Mouse (Mus musculus): ENCODE measurements at regions not wholly inside any gene's neighbourhood (a gene's known extent, or its start where the extent isn't known, plus 50 kb on each side); places are given as distances from the start of the nearest gene placed in this dataset.

GRCm38 (mm10) chr13:6306989-6307917 is 240.7 kb upstream of the Pitrm1 start:
- no peak for TF ChIP-seq POLR2A (IDR thresholded peaks at IDR 0.05; ENCODE audit: borderline replicate concordance, control insufficient read depth, low read depth, low read length)
- TF ChIP-seq CTCF (IDR thresholded peaks at IDR 0.05; ENCODE audit: control insufficient read depth, insufficient read depth, low read length), result no peak

Measured in bone marrow, adult 2 months (tissue).